Mouse (Mus musculus) spleen, postnatal 10 days (tissue): ENCODE measurements around the gene Plekhg6.

Source experiments
- DNase-seq, 2 experiments: peaks; one replicate each; pipeline ENCODE4 v3.0.0; 2021 to 2022; ENCODE audit warnings: low spot score in 2 of 2

Plekhg6 gene

DNA sequence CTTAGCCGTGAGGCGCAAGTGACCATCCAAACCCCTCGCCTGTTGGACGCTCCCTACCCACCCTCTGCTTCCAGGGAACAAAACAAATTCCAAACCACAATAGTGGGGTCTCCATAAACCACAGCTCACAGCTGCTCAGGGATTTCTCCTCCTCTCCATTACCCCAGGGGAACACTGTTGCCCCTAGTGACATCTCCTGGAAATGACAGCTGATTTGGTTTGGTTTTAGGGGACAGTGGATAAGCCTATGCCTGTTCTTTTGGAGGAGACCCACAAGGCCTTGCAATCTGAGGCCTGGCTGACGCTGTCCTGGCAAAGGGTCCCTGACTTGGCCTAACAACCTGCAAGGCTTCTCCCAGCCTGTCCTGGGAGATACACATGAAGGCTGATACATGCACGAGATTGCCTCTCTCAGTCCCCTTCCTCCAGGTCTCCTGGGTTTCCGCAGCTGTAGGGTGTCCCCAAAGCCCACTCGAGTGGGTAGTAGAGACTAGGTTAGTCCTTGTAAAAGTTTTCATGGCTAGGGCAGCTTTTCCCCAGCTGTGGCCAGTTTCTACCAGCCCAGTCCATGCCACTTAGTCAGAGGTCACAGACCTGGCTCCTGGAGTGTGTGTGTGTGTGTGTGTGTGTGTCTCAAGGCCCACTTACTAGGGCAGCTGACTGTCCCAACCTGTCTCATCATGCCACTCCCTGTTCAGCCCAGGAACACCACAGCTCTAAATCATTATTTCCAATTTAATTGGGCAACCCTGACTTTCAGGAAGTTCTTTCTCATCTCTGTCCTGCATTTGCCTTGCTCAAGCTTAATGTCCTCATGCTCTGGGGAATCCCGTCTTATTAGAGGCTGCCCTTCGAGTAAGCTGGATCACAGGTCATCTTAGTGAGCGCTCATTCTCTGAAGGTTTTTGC, 4.7 kb upstream of the Plekhg6 start:
- DNase-seq, result no peak

DNA sequence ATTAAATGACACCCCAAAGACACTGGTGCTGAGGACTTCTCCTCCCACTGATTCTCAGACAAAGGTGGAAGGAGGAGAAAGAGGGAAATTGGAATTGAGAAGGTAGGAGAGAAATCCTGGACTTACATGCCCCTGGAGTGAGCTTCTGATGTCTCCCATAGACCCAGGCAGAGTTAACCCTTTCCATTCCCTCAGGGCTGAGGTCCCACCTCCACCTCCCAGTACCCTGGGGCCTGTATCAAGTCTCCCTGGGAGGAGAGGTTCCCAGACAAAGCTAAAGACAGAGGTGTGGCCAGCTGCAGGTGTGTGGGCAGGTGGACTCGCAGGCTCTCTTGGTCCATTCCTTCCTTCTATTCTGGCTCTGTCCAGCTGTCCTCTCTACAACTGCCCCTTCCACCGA, 1.4 kb upstream of the Plekhg6 start:
- DNase-seq, result no peak

DNA sequence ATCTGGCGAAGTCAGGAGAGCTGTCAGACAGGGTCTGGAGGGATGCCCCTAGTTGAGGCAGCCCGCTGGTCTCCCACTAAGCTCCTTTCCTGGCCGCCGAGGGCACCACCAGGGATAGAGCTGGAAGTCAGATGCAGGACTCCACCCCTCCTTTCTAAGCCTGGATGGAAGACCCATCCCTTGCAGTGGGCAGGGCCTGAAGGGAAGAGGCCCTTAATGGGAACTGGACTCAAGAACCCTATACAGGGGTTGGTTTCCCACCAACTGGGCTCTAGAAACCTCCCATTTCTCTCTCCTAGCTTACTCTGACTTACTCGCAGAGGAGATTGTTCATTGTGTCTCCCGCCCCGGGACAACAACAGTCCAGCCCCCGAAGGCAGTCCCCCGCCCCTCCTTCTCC, 812 bp downstream of the Plekhg6 start:
- DNase-seq, result no peak

DNA sequence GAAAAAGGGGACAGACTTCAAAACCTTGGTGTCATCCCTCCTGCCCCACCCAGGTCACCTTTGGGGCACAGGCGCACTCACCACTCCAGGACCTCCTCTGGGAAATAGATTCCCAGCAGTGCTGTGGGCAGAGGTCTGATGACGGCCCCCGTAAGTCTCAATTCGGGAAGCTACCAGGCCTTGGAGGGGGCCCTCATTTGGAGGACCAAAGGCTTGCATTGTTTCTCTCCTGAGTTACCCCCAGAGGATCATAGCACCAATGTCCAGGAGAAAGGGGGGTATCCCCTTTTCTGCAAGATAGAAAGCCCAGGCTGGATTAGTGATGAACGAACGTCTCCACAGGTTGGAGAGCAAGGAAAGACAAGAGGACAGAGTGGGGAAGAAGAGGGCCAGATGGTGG, 2.0 kb downstream of the Plekhg6 start:
- DNase-seq, result no peak

DNA sequence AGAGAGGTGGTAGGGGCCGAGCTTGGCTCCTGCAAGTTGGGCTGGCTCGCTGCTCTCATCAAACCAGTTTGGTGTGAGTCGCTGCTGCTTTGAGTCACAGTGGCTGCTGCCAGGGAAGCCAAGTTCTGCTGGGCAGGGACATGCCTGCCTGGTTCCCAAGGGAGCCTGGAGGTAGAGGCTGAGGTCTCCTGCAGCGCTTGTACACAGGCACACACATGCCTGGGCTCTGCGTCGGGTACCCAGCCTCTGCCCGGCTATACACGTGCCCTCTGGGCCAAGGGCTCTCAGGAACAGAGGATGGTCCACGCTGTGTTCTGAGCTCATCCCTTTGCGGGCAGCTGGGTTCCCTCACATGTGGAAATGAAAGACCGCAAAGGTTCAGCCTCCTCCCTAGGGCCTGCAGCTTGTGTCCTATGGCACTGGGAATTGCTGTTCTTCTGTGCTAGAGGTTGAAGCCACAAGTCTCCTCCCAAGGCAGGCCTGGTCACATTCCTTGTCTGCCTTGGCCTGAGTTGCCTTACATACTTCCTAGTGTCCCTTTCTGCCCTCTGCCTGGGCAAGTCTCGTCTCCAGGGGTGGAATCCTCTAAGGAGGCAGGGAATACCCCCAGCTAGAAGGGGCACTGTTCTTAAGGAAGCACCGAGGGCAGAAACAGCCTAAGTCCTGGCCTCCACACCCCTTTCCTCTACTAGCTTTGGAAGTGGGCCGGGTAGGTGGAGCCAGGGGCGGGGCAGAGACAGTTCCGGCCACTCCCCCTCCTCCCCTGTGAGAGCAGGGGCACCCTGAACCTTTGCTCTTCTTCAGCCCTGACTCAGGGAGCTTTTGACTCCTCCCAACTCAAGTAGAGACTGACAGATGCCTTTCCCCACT, 2.8 kb downstream of the Plekhg6 start:
- peak in 1 of 2 experiments; percentile 58 for DNase-seq

DNA sequence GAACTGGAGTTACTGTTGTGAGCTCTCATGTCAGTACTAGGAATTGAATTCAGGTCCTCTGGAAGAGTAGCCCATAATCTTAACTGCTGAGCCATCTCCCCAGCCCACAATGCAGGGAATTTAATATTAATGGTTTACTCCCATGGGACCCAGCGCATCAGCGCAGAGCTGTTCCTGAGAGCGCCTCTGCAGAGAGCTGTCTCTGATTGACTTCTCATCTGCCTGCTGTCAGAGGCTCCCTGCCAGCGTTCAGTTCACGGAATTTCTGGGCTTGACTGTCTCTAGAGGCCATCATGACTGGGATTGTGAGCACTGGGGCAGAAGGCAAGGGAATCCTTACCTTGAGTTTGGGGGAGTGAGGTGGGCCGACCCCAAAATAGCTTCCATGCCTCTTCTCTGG, 3.6 kb downstream of the Plekhg6 start:
- no peak for DNase-seq

DNA sequence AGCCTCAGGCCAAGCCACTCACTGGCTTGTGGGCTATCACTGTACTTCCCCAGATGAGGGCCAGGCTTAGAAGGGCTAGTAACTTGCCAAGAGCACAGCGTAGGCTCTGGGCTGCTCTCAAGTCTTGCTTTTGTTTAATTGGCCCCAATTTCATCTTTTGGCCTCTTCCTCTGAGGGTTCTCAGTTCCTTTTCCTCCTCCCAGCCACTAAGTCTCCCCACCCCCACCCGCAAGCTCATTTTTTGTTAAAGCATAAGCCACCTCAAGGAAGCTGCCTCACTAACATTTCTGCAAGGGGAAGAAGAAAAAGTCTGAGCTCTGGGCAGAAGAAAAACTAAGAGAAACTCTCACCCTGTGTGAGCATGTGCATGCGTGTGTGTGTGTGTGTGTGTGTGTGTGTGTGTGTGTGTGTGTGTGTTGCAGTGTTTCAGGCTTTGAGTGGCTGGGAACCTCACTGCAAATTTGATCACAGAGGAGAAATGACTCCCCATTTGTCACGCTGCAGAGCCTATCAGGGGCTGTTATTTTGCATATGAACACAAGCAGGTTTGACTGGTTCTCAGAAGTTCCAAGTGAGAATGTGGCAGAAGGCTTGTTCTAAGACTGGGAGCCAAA, 12.7 kb downstream of the Plekhg6 start:
- DNase-seq, result no peak

DNA sequence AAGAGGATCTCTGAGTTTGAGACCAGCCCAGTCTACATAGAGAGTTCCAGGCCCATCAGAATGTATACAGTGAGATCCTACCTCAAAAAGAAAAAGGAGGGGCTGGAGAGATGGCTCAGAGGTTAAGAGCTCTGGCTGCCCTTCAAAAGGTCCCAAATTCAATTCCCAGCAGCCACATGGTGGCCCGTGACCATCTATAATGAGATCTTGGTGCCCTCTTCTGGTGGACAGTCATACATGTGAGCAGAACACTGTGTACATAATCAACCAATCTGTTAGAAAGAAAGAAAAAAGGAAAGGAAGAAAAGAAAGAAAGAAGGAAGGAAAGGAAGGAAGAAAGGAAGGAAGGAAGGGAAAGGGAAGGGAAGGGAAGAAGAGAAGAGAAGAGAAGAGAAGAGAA, 14.5 kb downstream of the Plekhg6 start:
- DNase-seq, result no peak

DNA sequence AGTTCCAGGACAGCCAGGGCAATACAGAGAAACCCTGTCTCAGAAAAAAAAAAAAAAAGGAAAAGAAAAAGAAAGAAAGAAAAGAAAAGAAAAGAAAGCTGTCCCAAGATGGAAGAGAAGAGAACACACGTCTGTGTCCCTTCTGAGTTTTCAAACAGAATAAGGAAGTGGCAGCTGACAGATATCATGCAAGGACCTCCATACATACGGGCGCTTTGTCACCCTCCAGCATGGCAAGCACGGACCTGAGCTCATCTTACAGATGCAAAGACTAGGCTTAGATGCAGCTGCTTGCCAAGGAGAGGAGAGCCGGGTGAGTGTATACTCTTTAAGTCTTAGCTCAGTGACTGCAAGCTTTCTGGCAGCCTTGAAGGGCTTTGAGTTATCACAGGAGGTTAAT, 15.1 kb downstream of the Plekhg6 start:
- no peak for DNase-seq

DNA sequence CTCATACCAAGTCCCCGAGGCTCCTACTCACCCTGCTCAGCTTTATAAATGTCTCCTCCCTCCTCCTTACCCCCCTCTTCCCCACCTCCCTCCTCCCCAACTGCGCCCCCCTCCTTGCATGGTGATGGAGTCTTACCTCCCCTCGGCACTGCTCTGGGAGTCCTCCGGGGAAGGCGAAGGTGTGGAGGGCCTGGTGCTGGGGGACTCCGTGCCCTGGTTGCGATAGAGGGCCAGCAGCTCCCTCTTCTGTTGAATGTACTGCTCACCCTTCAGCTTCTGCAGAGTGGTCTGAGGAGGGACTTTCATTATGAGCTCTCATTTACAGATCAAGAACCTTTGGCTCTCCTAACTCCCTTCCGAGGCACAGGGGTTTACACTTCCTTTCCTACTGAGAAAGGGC, 16.1 kb downstream of the Plekhg6 start:
- DNase-seq, result no peak

DNA sequence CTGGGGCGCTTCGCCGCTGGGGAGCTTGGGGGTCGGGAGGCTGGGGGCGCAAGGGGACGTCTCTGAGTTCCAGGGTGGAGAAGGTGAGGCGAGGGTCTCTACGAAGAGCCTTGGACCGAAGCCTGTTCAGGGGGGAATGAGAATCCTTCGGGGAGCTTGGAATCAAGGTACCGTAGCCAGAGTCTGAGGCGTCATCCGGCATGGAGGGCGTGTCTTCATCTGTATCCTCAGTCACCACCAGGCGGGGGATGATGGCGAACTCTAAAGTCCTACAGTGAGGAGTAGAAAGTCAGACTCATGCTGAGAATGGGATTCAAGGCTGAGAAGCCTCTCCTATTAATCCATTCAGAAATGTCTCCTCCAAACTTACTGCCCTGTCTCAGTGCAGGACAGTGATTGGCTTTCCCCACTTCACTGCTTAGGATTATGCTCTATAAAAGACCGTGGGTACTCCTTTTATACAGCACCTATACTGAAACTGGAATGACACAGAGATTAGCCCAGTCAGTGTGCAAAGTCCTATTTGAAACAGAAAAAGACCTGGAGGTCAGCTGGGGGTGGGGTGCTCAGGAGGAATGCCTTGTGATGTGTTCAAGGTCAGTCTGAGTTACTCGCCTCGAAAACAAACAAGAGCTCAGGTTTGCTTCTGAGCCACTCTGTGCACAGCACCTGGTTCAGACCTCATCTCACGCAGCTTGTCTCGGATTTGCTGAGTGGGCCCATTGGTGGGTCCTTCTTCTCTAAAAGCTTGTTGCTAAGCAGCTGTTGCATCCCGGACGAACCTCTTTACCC, 16.9 kb downstream of the Plekhg6 start:
- no peak for DNase-seq

DNA sequence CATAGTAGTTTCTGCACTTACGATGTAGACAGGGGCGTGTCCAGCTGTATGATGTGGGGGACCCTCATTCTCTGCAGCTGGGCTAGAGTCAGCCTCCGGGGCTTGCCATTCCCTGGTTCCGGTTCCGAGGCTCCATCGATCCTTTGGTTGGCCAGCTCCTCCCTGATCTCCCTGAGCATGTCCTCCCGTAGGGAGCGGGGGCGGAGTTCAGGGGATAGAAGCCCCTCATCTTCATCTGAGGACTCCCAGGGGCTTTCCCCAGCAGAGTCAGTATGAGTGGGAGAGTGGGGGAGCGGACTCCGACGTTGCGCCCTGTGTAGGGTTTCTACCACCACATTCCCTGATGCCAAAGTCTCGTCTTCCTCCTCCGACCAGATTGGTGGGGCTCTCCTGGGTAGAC, 17.6 kb downstream of the Plekhg6 start:
- DNase-seq, result no peak

DNA sequence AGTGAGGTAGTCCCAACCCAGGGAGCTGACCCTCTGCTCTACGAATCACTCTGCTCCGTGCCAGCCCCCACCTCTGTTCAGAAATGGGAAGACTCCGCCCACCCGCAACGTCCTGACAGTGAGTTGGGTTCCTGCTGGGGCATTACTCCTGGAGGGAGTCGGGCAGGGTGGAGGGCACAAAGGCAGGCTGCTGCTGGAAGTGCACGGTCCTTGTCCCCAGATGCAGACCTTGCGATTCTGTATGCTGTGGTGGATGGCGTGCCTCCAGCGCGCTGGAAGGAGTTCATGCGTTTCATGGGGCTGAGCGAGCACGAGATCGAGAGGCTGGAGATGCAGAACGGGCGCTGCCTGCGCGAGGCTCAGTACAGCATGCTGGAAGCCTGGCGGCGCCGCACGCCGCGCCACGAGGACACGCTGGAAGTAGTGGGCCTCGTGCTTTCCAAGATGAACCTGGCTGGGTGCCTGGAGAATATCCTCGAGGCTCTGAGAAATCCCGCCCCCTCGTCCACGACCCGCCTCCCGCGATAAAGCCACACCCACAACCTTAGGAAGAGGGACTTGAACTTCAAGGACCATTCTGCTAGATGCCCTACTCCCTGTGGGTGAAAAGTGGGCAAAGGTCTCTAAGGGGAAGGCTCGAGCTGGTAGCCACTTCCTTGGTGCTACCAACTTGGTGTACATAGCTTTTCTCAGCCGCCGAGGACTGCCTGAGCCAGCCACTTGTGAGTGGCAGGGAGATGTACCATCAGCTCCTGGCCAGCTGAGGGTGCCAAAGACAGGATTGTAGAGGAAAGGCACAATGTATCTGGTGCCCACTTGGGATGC, 18.9 kb downstream of the Plekhg6 start:
- no peak for DNase-seq

DNA sequence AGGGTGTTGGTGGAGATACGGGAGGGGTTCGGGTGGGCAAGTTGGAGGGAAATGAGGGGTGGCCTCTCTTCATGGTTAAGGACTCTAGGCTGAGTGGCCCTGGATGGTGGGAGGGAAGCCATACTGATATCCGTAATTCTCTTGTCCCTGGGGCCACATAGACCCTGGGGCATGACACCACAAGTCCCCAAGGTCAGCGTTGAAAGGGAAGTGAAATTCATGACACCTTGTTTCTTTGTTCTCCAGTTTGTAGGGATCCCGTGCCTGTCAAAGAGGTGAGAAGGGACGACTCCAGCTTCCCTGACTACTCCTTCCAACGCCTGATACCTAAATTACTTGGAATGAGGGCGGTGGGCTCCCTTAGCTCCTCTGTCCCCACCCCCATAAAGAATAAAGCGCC, 19.7 kb downstream of the Plekhg6 start:
- no peak for DNase-seq

DNA sequence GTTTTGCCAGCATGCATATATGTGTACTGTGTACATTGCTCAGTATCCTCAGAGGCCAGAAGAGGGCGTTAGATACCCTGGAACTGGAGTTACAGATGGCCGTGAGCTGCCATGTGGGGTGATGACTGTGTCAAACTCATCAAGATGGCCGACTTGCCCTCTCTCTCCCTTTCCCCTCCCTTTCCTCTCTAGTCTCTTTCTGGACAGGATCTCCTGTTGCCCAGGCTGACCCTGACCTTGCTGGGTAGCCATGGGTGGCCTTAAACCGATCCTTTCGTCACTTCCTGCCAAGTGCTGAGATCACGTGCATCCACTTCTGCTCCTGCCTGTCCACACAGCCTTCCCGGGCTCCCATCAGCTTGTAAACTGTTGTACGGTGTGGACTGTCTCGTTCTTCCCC, 20.6 kb downstream of the Plekhg6 start:
- no peak for DNase-seq

DNA sequence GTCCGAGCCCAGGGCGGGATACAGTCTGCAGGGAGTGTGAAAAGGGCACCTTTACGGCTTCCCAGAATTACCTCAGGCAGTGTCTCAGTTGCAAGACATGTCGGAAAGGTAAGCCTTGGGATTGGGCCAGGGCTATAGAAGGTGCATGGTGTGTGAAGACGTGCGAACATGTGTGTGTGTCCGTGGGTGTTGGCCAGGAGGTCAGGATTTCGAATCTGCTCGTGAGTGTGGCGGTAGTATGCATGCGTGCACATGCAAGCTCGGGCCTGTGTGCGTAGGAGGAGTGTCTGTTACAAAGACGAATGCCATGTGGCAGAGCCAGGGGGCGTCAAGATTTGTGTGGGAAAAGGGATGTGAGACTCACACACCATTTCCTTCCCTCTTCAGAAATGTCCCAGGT, 23.3 kb downstream of the Plekhg6 start:
- DNase-seq, result no peak

DNA sequence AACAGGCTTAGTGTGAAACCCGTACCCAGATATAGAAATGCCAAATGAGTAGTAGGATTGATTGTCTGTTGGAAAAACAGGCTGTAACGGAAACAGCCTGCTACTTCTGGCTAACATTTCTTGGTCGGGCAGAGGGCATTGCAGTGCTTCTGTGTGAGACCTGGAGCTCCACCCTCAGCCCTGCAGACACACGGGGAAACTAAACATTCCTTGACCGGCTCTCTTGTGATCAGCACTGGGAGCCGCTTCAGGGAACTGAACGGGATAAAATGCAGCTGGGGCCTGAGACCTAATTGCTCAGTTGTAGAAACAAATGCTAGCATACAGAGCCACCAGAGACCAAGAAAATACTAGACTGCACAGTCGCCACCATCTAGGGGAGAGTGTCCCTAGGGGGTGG, 24.3 kb downstream of the Plekhg6 start:
- DNase-seq, result no peak

DNA sequence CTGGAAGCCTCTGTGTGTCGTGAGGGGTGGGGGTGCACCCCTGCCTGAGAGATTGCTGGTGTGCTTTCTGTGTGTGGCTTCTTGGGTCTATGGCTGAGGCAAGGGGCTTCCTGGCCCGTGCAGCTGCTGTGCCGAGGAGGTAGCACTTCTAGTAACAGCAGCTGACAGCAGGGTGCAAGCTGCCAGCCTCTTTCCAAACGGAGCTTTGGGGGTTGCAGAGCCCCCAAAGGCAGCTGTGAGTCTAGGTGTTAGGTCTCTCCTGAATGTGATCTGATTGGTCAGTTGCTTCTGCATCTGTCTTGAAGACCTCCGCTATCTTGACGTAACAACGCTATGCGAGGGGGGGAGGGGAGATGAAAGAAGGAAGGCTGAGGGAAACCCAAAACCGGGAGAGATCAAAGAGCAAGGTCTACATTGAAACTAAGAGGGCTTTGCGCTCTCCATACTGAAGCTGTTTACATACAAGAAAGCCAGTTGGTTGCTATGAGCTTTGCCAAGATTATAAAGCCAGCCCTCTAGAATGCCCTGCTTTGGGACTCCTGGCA, 25.3 kb downstream of the Plekhg6 start:
- no peak for DNase-seq

DNA sequence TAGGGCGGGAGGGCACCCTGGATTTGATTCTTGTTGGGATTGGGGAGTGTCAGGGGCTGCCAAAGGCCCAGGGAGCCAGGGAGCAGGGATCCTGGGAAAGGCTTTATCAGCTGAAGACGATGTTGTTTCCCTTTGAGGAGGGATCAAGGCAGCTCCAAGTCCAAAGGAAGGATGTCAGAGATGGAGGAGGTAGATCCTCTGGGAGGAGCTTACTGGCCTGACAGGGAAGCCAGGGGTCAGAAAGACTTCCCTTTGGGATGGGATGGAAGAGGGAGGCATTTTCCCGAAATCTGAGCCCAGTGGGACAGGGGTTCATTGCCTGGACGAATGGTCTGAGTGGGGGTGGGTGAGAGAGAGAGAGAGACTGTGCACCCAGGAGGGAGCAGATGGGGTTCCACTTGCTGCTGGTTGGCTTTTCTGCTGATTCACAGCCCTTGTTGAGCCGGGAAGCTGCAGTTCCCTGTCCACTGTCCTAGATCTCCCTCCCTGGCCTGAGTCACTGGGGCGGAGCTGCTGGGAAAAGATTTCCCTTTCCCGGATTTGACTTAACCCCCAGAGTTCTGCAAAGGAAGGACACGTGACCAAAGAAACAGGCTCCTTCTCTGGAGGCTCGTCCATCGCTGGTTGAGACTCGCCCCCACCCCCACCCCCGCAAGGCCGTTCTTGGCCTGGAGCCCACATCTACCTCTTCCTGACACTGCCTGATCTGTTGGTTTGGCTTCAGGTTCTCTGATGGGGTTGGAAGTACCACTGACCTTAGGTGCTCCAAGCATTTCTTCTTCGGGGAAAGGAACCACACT, 26.0 kb downstream of the Plekhg6 start:
- no peak for DNase-seq

DNA sequence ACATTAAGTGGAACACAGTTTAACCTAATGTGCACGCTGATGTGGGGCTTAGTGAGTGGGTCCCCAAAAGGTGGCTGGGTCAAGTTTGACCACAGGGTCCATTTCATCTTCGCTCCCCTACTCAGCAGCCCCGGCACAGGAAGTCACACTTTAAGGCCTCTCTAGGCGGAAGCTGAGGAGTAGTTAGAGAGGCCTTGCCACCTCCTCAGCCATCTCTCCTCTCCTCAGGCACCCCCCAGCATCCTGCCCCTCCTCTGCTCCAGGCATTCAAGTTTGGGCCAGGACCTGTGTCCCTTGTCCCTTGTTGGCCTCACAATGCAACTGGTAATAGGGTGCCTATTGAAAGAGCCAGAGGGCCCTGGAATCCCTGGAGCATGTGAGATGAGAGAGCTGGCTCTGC, 26.9 kb downstream of the Plekhg6 start:
- DNase-seq, result no peak
